In the genomic region with DNA sequence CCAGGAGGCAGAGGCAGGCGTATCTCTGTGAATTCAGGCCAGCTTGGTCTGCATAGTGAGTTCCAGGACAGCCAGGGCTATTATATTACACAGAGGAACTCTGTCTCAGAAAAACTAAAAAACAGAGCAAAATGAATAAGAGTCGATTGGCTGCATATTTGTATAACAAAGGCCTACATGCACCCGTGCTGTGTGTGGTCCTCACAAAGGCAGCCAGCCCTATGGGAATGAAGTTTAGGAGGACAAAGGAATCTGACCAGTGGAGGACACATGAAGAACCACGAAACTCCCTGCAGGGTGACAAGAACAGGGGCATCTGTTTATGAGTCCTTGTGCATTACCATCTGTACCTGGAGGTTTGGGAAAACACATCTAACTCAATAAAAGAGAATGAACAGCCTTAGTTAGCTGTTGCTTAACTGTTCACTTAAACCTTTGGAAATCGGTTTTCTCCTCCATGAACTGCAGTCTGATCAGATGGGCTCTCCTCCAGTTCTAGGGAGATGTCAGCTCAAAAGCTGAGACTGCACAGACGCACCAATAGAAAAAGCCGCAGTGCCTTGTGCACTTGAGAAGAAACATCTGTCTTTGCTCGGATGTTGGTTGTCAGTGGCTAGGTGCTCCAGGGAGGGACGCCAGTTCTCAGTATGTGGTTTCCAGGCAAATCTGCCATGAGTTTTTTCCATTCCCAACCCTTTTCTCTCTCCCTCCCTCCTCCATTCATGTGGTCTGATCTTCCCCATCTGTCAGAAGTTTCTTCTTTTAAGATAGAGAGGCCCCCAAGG, we compare ENCODE assay signal across 11 mouse cellular contexts. TPM values are rescaled to one million over a fixed set of nuclear protein-coding genes. Genes with fewer than 3 reads are reported as not detected.
DNase-seq lines count a peak whose midpoint lies in the region; ATAC-seq lines count a peak whose summit lies in the region.
"Had no signal": no experiment of that assay in that cellular context is flagged by ENCODE, and none has a peak within 500 bp of the region (broad histone marks: within the 10 kb centered on the region; RNA-seq: fewer than 3 reads in every experiment).

No protein-coding gene starts in this region.

- 41% methylated on average over 9 of the region's 9 CpGs for WGBS in kidney, embryonic 14.5 days
- WGBS in embryonic facial prominence, embryonic 14.5 days, result 37% methylated on average over 9 of the region's 9 CpGs
- WGBS in liver, embryonic 12.5 days (ENCODE audit: insufficient replicate concordance), result 57% methylated on average over 9 of the region's 9 CpGs

- DNase-seq in kidney, postnatal 14 days, result no peak
- DNase-seq in R1 (ENCODE audit: low read depth, low spot score), result peak; percentile 69
- DNase-seq in embryonic facial prominence, embryonic 14.5 days (ENCODE audit: low spot score), result peak; percentile 90
- DNase-seq in lung, postnatal 14 days, result peak; percentile 19
- DNase-seq in frontal cortex, postnatal 36 days (ENCODE audit: low spot score in 2 of 2), result no peak
- DNase-seq in right cerebral cortex, postnatal 36 days (ENCODE audit: low spot score in 2 of 2), result no peak
- DNase-seq: kidney, adult 18-20 months had no signal

- no peaks in the 10 kb centered on the region for H3K9me3 ChIP-seq in kidney, embryonic 14.5 days (ENCODE audit: control insufficient read depth, low read length)
- H3K9me3 ChIP-seq in embryonic facial prominence, embryonic 14.5 days (ENCODE audit: control insufficient read depth, low read length), result no peaks in the 10 kb centered on the region
- no peaks in the 10 kb centered on the region for H3K9me3 ChIP-seq in liver, embryonic 12.5 days (replicated peaks)
- H3K9me3 ChIP-seq: liver, embryonic 15.5 days had no signal

- H3K4me3 ChIP-seq in kidney, embryonic 14.5 days (ENCODE audit: low read length), result no peak overlapping the region
- H3K4me3 ChIP-seq in embryonic facial prominence, embryonic 14.5 days (ENCODE audit: low read depth, low read length), result no peak overlapping the region
- H3K4me3 ChIP-seq in liver, embryonic 12.5 days, result no peak overlapping the region
- H3K4me3 ChIP-seq: liver, embryonic 15.5 days; myocyte had no signal

- H3K27ac ChIP-seq in kidney, embryonic 14.5 days (ENCODE audit: low read depth, low read length), result peak overlapping the region; percentile 6; the same call in 1 of the 2 replicates
- peak overlapping the region; percentile 74 for H3K27ac ChIP-seq in embryonic facial prominence, embryonic 14.5 days (replicated peaks; ENCODE audit: low read depth, low read length)
- no peak overlapping the region for H3K27ac ChIP-seq in liver, embryonic 12.5 days
- H3K27ac ChIP-seq: liver, embryonic 15.5 days had no signal

- no peaks in the 10 kb centered on the region for H3K36me3 ChIP-seq in kidney, embryonic 14.5 days (ENCODE audit: control insufficient read depth, insufficient read depth, low read length)
- no peaks in the 10 kb centered on the region for H3K36me3 ChIP-seq in embryonic facial prominence, embryonic 14.5 days (ENCODE audit: control insufficient read depth, insufficient read depth, low read length)
- H3K36me3 ChIP-seq in liver, embryonic 12.5 days, result no peaks in the 10 kb centered on the region
- H3K36me3 ChIP-seq: liver, embryonic 15.5 days had no signal

- no peak overlapping the region for H3K9ac ChIP-seq in kidney, embryonic 14.5 days (ENCODE audit: low read depth, low read length)
- H3K9ac ChIP-seq in embryonic facial prominence, embryonic 14.5 days (ENCODE audit: low read depth, low read length), result no peak overlapping the region
- H3K9ac ChIP-seq in liver, embryonic 12.5 days, result no peak overlapping the region
- H3K9ac ChIP-seq: liver, embryonic 15.5 days had no signal

- ATAC-seq in kidney, embryonic 14.5 days (ENCODE audit: low FRiP score, low TSS enrichment), result peak; percentile 68
- ATAC-seq in embryonic facial prominence, embryonic 14.5 days (ENCODE audit: low read depth), result peak; percentile 82; the same call in 1 of the 2 replicates
- no peak for ATAC-seq in liver, embryonic 12.5 days

- H3K4me1 ChIP-seq in kidney, embryonic 14.5 days (ENCODE audit: control insufficient read depth, insufficient read depth, low read length), result peaks cover 7% of the 10 kb centered on the region; the same call in 1 of the 2 replicates
- peaks cover 11% of the 10 kb centered on the region for H3K4me1 ChIP-seq in embryonic facial prominence, embryonic 14.5 days (ENCODE audit: control insufficient read depth, insufficient read depth, low read length)
- no peaks in the 10 kb centered on the region for H3K4me1 ChIP-seq in liver, embryonic 12.5 days
- H3K4me1 ChIP-seq: liver, embryonic 15.5 days had no signal

- no peaks in the 10 kb centered on the region for H3K27me3 ChIP-seq in kidney, embryonic 14.5 days (ENCODE audit: control insufficient read depth, insufficient read depth, low read length)
- H3K27me3 ChIP-seq in embryonic facial prominence, embryonic 14.5 days (replicated peaks; ENCODE audit: control insufficient read depth, insufficient read depth, low read length), result no peaks in the 10 kb centered on the region
- H3K27me3 ChIP-seq in liver, embryonic 12.5 days (replicated peaks), result no peaks in the 10 kb centered on the region
- H3K27me3 ChIP-seq: liver, embryonic 15.5 days had no signal

- H3K4me2 ChIP-seq in kidney, embryonic 14.5 days (replicated peaks; ENCODE audit: low read depth, low read length), result no peak overlapping the region
- H3K4me2 ChIP-seq in embryonic facial prominence, embryonic 14.5 days (ENCODE audit: low read depth, low read length), result no peak overlapping the region
- H3K4me2 ChIP-seq in liver, embryonic 12.5 days, result no peak overlapping the region
- H3K4me2 ChIP-seq: liver, embryonic 15.5 days had no signal

RNA-seq across cellular contexts. Expression of a gene that starts 14.6 kb away (rescaled TPM):
- polyA plus RNA-seq in kidney, embryonic 14.5 days (2014; fragmentation: Nextera tagmentation; extraction: Ambion mirVana), result not detected in 2 replicates
- not detected in 2 replicates for polyA plus RNA-seq in embryonic facial prominence, embryonic 14.5 days (2014; fragmentation: Nextera tagmentation; extraction: Ambion mirVana)
- not detected in 2 replicates for polyA plus RNA-seq in liver, embryonic 12.5 days (2016; fragmentation: Nextera tagmentation; extraction: Ambion mirVana)
- polyA plus RNA-seq: liver, embryonic 15.5 days; myocyte had no signal

RNA-seq across cellular contexts. Expression of a gene that starts 26.0 kb away (rescaled TPM):
- polyA plus RNA-seq in kidney, embryonic 14.5 days (2014; fragmentation: Nextera tagmentation; extraction: Ambion mirVana), result 0.10 TPM in 1 of 2 replicates, not detected in the other
- polyA plus RNA-seq in embryonic facial prominence, embryonic 14.5 days (2014; fragmentation: Nextera tagmentation; extraction: Ambion mirVana), result 0.10 and 0.11 TPM in 2 replicates
- polyA plus RNA-seq in liver, embryonic 12.5 days (2016; fragmentation: Nextera tagmentation; extraction: Ambion mirVana), result 0.65 and 0.97 TPM in 2 replicates
- polyA plus RNA-seq: myocyte had no signal

RNA-seq across cellular contexts. Expression of a gene that starts 54.5 kb away (rescaled TPM):
- not detected in 2 replicates for polyA plus RNA-seq in kidney, embryonic 14.5 days (2014; fragmentation: Nextera tagmentation; extraction: Ambion mirVana)
- polyA plus RNA-seq in embryonic facial prominence, embryonic 14.5 days (2014; fragmentation: Nextera tagmentation; extraction: Ambion mirVana), result 0.37 and 0.72 TPM in 2 replicates
- 0.16 and 0.20 TPM in 2 replicates for polyA plus RNA-seq in liver, embryonic 12.5 days (2016; fragmentation: Nextera tagmentation; extraction: Ambion mirVana)
- polyA plus RNA-seq: liver, embryonic 15.5 days; myocyte had no signal

RNA-seq across cellular contexts. Expression of a gene that starts 55.6 kb away (rescaled TPM):
- 40.1 and 59.2 TPM in 2 replicates for polyA plus RNA-seq in kidney, embryonic 14.5 days (2014; fragmentation: Nextera tagmentation; extraction: Ambion mirVana)
- 51.5 and 58.5 TPM in 2 replicates for polyA plus RNA-seq in embryonic facial prominence, embryonic 14.5 days (2014; fragmentation: Nextera tagmentation; extraction: Ambion mirVana)
- polyA plus RNA-seq in liver, embryonic 12.5 days (2016; fragmentation: Nextera tagmentation; extraction: Ambion mirVana), result 13.1 and 16.1 TPM in 2 replicates

RNA-seq across cellular contexts. Expression of a gene that starts 56.1 kb away (rescaled TPM):
- polyA plus RNA-seq in kidney, embryonic 14.5 days (2014; fragmentation: Nextera tagmentation; extraction: Ambion mirVana), result 378 and 417 TPM in 2 replicates
- polyA plus RNA-seq in embryonic facial prominence, embryonic 14.5 days (2014; fragmentation: Nextera tagmentation; extraction: Ambion mirVana), result 341 and 347 TPM in 2 replicates
- 268 and 269 TPM in 2 replicates for polyA plus RNA-seq in liver, embryonic 12.5 days (2016; fragmentation: Nextera tagmentation; extraction: Ambion mirVana)

Comparison
In these comparisons a context has a peak if more than half of its experiments do, and no peak if none do; other contexts are left out.
1. DNase-seq: peak in R1 (single experiment), embryonic facial prominence, embryonic 14.5 days (single experiment) and lung, postnatal 14 days (single experiment); none in kidney, postnatal 14 days (single experiment), frontal cortex, postnatal 36 days (0 of 2) and right cerebral cortex, postnatal 36 days (0 of 2).